Mouse (Mus musculus) MEL (cell line): ENCODE data around the gene Ppp1r8. TPM values are rescaled to one million over a fixed set of nuclear protein-coding genes. Genes with fewer than 3 reads are reported as not detected.

Experiments used
- DNase-seq: peaks from one replicate; pipeline ENCODE4 v3.0.0; 2011; ENCODE audit warnings: low read depth, low spot score
- H3K27ac ChIP-seq: 2 replicates; pipeline ENCODE4 v1.5.1; 2012; ENCODE audit warnings: low read depth, mild to moderate bottlenecking, control low read depth, low read length, moderate library complexity; ENCODE audit not compliant: control insufficient read depth
- H3K27me3 ChIP-seq, 2 experiments: fragments of 150-350 bp in 1 of 2; sonication (generic) in 1 of 2; 2 replicates each; pipeline ENCODE4 v1.6.1; 2012; ENCODE audit warnings: low read length in 2 of 2, mild to moderate bottlenecking in 2 of 2, improper control_type of control experiment in 1 of 2, moderate library complexity in 1 of 2; ENCODE audit not compliant: insufficient read depth in 2 of 2, control insufficient read depth in 1 of 2
- H3K36me3 ChIP-seq, 2 experiments: 2 replicates each; pipeline ENCODE4 v1.6.1; 2012 to 2014; ENCODE audit warnings: low read length in 2 of 2, improper control_type of control experiment in 1 of 2, inconsistent platforms in 1 of 2, mild to moderate bottlenecking in 1 of 2; ENCODE audit not compliant: insufficient read depth in 2 of 2, control insufficient read depth in 1 of 2
- H3K4me1 ChIP-seq, 2 experiments: fragments of 150-350 bp in 1 of 2; sonication (generic) in 1 of 2; 2 replicates each; pipeline ENCODE4 v1.6.1; 2012; ENCODE audit warnings: low read length in 2 of 2, improper control_type of control experiment in 1 of 2, mild to moderate bottlenecking in 1 of 2; ENCODE audit not compliant: insufficient read depth in 2 of 2, control insufficient read depth in 1 of 2
- H3K4me3 ChIP-seq, 2 experiments: fragments of 150-350 bp in 1 of 2; sonication (generic) in 1 of 2; 2 replicates each; pipeline ENCODE4 v1.5.1; 2012; ENCODE audit warnings: low read depth in 2 of 2, low read length in 2 of 2, mild to moderate bottlenecking in 2 of 2, moderate library complexity in 2 of 2, control low read depth in 1 of 2, improper control_type of control experiment in 1 of 2; ENCODE audit not compliant: control insufficient read depth in 1 of 2, insufficient read depth in 1 of 2
- H3K79me2 ChIP-seq: 2 replicates; pipeline ENCODE4 v1.6.1; 2012; ENCODE audit warnings: mild to moderate bottlenecking, low read length, moderate library complexity; ENCODE audit not compliant: control insufficient read depth, poor library complexity, insufficient read depth
- H3K9ac ChIP-seq: 2 replicates; pipeline ENCODE4 v1.6.1; 2012; ENCODE audit warnings: low read depth, mild to moderate bottlenecking, control low read depth, low read length, moderate library complexity; ENCODE audit not compliant: control insufficient read depth, poor library complexity, severe bottlenecking
- H3K9me3 ChIP-seq: fragments of 150-350 bp; sonication (generic); replicated peaks from 2 replicates; pipeline ENCODE4 v1.6.1; 2012; ENCODE audit warnings: mild to moderate bottlenecking, low read length, improper control_type of control experiment, moderate library complexity; ENCODE audit not compliant: insufficient read depth
- CHD1 ChIP-seq: IDR thresholded peaks from 2 replicates; pipeline ENCODE4 v1.6.1; 2012; ENCODE audit warnings: low read depth, mild to moderate bottlenecking, inconsistent platforms, low read length, improper control_type of control experiment
- CHD2 ChIP-seq: IDR thresholded peaks from 2 replicates; pipeline ENCODE4 v1.6.1; 2011; ENCODE audit warnings: low read length, improper control_type of control experiment
- ELF1 ChIP-seq: IDR thresholded peaks from 2 replicates; pipeline ENCODE4 v1.6.1; 2014; ENCODE audit warnings: low read depth, mild to moderate bottlenecking, inconsistent platforms, low read length, improper control_type of control experiment, moderate library complexity
- EP300 ChIP-seq, 2 experiments: IDR thresholded peaks; 2 replicates each; pipeline ENCODE4 v1.6.1; 2011; ENCODE audit warnings: improper control_type of control experiment in 2 of 2, low read length in 2 of 2, low read depth in 1 of 2, mild to moderate bottlenecking in 1 of 2
- ETS1 ChIP-seq: IDR thresholded peaks from 2 replicates; pipeline ENCODE4 v1.6.1; 2012; ENCODE audit warnings: low read depth, mild to moderate bottlenecking, inconsistent platforms, low read length, improper control_type of control experiment, moderate library complexity
- MXI1 ChIP-seq: IDR thresholded peaks from 2 replicates; pipeline ENCODE4 v1.6.1; 2011; ENCODE audit warnings: mild to moderate bottlenecking, low read depth, low read length, improper control_type of control experiment
- MYB ChIP-seq: IDR thresholded peaks from 2 replicates; pipeline ENCODE4 v1.6.1; 2011; ENCODE audit warnings: mild to moderate bottlenecking, low read depth, low read length, improper control_type of control experiment
- NELFE ChIP-seq: IDR thresholded peaks from 2 replicates; pipeline ENCODE4 v1.6.1; 2011; ENCODE audit warnings: low read depth, low read length, improper control_type of control experiment
- POLR2A ChIP-seq, 2 experiments: IDR thresholded peaks; 2 replicates each; pipeline ENCODE4 v1.6.1; 2011 to 2012; ENCODE audit warnings: low read length in 2 of 2, mild to moderate bottlenecking in 2 of 2, control low read depth in 1 of 2, improper control_type of control experiment in 1 of 2, low read depth in 1 of 2, moderate library complexity in 1 of 2; ENCODE audit not compliant: control insufficient read depth in 1 of 2, insufficient read depth in 1 of 2, poor library complexity in 1 of 2
- SIN3A ChIP-seq: IDR thresholded peaks from 2 replicates; pipeline ENCODE4 v1.6.1; 2012; ENCODE audit warnings: low read length, improper control_type of control experiment, inconsistent platforms
- SMC3 ChIP-seq: IDR thresholded peaks from 2 replicates; pipeline ENCODE4 v1.6.1; 2011; ENCODE audit warnings: low read depth, low read length, improper control_type of control experiment
- TAL1 ChIP-seq: IDR thresholded peaks from 2 replicates; pipeline ENCODE4 v1.6.1; 2012; ENCODE audit warnings: mild to moderate bottlenecking, inconsistent platforms, low read length, moderate library complexity, mixed read lengths
- TBP ChIP-seq: IDR thresholded peaks from 2 replicates; pipeline ENCODE4 v1.8.0; 2011; ENCODE audit warnings: low read depth, low read length, improper control_type of control experiment
- TCF12 ChIP-seq: IDR thresholded peaks from 2 replicates; pipeline ENCODE4 v1.6.1; 2014; ENCODE audit warnings: low read depth, mild to moderate bottlenecking, inconsistent platforms, low read length, improper control_type of control experiment, moderate library complexity
- USF1 ChIP-seq: IDR thresholded peaks from 2 replicates; pipeline ENCODE4 v1.6.1; 2014; ENCODE audit warnings: low read depth, mild to moderate bottlenecking, inconsistent platforms, low read length, improper control_type of control experiment, moderate library complexity
- ZKSCAN1 ChIP-seq: IDR thresholded peaks from 2 replicates; pipeline ENCODE4 v1.6.1; 2012; ENCODE audit warnings: low read depth, mild to moderate bottlenecking, inconsistent platforms, low read length, improper control_type of control experiment, moderate library complexity
- ZMIZ1 ChIP-seq: IDR thresholded peaks from 2 replicates; pipeline ENCODE4 v1.6.1; 2012; ENCODE audit warnings: low read depth, mild to moderate bottlenecking, inconsistent platforms, low read length, improper control_type of control experiment, moderate library complexity
- polyA plus RNA-seq, 2 experiments: library from polyadenylated mRNA; stranded (reverse) in 1 of 2; unstranded in 1 of 2; fragments of >175 nt in 1 of 2; fragments of >200 nt in 1 of 2; gene quantifications; 2 replicates each; pipeline versions ENCODE4 v1.2.1 to v1.2.4; 2012; ENCODE audit warnings: low replicate concordance in 2 of 2, low read depth in 1 of 2; ENCODE audit not compliant: insufficient read length in 2 of 2, insufficient read depth in 1 of 2, missing spikeins in 1 of 2
- total RNA-seq: library from RNA; depleted of rRNA; stranded (reverse); fragments of 300-350 nt; gene quantifications from 2 replicates; pipeline ENCODE4 v1.2.3, GENCODE M21; 2012

Gene Ppp1r8
- total and polyA plus RNA-seq, 3 experiments, result 83.6 to 103 TPM; not detected in 1

DNA sequence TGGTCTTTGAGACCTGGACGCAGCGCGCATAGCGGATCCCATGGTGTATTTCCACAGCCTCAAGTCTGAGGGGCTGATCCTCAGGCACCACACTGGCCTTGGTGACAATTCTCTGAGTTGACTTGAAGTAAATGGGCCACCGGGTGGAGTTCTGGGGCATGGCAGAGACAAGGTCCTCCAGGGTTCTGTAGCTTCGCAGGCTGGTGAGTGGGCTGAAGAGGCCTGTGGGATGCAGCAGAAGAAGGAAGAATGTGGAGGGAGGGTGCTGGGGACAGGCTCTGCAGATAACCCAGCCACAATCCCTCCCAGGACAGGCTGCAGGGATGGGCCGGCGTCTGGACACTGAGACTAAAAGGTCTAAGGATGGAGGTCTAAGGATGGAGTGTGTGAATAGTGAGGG lies 53.2 kb downstream of the Ppp1r8 start:
- DNase-seq, result no peak
- TF ChIP-seq USF1 (no peak), ELF1 (no peak)
- H3K79me2 ChIP-seq, result no peaks in the 10 kb centered on the region
- H3K4me1 ChIP-seq, result peaks cover 2 to 9% of the 10 kb centered on the region in 2 experiments; a peak in 3 of 4 replicates
- peaks cover 0 to 2% of the 10 kb centered on the region in 2 experiments; a peak in 1 of 4 replicates for H3K36me3 ChIP-seq
- no peaks in the 10 kb centered on the region for H3K27me3 ChIP-seq
- H3K9me3 ChIP-seq, result no peaks in the 10 kb centered on the region
- no peak overlapping the region for H3K27ac ChIP-seq
- H3K9ac ChIP-seq, result no peak overlapping the region
- no peak overlapping the region for H3K4me3 ChIP-seq

DNA sequence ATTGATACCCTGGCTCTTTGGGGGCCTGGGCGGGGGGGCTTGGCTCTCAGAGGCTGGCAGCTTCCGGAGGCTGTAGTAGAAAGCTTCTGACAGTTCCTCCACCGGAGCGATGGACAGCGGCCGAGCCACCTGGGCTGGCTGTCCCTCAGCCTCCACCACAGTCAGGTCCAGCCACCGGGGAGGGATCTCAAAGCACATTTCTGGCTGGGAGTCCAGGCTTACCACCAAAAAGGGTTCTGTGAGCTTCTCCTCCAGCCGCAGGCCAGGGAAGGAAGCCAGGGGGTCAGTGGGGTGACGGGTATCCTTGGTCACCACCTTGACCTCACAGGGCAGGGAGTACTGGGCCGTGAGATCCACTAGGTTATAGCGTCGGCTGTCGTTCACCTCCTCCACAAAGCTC lies 57.7 kb downstream of the Ppp1r8 start:
- H3K4me1 ChIP-seq, result peaks cover 7 to 14% of the 10 kb centered on the region in 2 experiments
- H3K27ac ChIP-seq, result no peak overlapping the region
- peaks cover 0 to 10% of the 10 kb centered on the region in 2 experiments; a peak in 2 of 4 replicates for H3K36me3 ChIP-seq
- no peak overlapping the region for H3K9ac ChIP-seq
- no peaks in the 10 kb centered on the region for H3K9me3 ChIP-seq
- no peaks in the 10 kb centered on the region for H3K27me3 ChIP-seq
- H3K4me3 ChIP-seq, result no peak overlapping the region
- TF ChIP-seq SIN3A, result no peak
- no peak for TF ChIP-seq ETS1
- no peak for TF ChIP-seq ZMIZ1
- TF ChIP-seq TAL1, result no peak
- no peak for TF ChIP-seq CHD2
- TF ChIP-seq POLR2A (IDR thresholded peaks at IDR 0.05; ENCODE audit: control insufficient read depth in 1 of 2, insufficient read depth in 1 of 2, low read depth in 1 of 2, low read length in 2 of 2, poor library complexity in 1 of 2), result no peak
- TF ChIP-seq TBP, result no peak
- TF ChIP-seq ELF1, result no peak
- no peak for TF ChIP-seq EP300 (IDR thresholded peaks at IDR 0.05; ENCODE audit: low read depth in 1 of 2, low read length in 2 of 2)
- TF ChIP-seq ZKSCAN1, result no peak
- TF ChIP-seq SMC3, result no peak
- no peak for TF ChIP-seq TCF12
- no peak for TF ChIP-seq NELFE
- no peak for TF ChIP-seq MYB
- no peak for TF ChIP-seq MXI1
- no peak for TF ChIP-seq CHD1
- no peak for DNase-seq
- no peaks in the 10 kb centered on the region for H3K79me2 ChIP-seq
